Mouse (Mus musculus): ENCODE results near the gene Plod1.

GRCm38 (mm10) chr4:147962781-147963180 lies 26.2 kb upstream of the Plod1 start:
- TF ChIP-seq CTCF (IDR thresholded peaks at IDR 0.05; ENCODE audit: borderline replicate concordance, insufficient read depth, low read depth, low read length): no peak
- no peak for TF ChIP-seq POLR2A (IDR thresholded peaks at IDR 0.05; ENCODE audit: borderline replicate concordance, insufficient read depth, low read length)
